Mouse (Mus musculus) embryonic fibroblast, embryonic 13.5 days (primary cell): ENCODE data around the gene Vmn1r170.

Experiments used
- CTCF ChIP-seq: IDR thresholded peaks from 2 replicates; pipeline ENCODE4 v1.5.1; 2011; ENCODE audit warnings: mild to moderate bottlenecking, control low read depth, low read length, moderate library complexity, borderline replicate concordance; ENCODE audit not compliant: insufficient read depth
- POLR2A ChIP-seq: IDR thresholded peaks from 2 replicates; pipeline ENCODE4 v1.6.1; 2011; ENCODE audit warnings: low read depth, mild to moderate bottlenecking, control low read depth, low read length, moderate library complexity

- TF ChIP-seq CTCF, result no peak
- TF ChIP-seq POLR2A, result no peak
Measured at GRCm38 (mm10) chr7:23630422-23630821, 24.4 kb downstream of the Vmn1r170 start, which contains the start of gene Vmn1r171.
